Mouse (Mus musculus): Measurements from ENCODE around the gene Uck1. TPM values are rescaled to one million over a fixed set of nuclear protein-coding genes. Genes with fewer than 3 reads are reported as not detected.

Gene Uck1
- total and polyA plus RNA-seq, 3 experiments: 60.6 to 73.7 TPM; not detected in 1

DNA sequence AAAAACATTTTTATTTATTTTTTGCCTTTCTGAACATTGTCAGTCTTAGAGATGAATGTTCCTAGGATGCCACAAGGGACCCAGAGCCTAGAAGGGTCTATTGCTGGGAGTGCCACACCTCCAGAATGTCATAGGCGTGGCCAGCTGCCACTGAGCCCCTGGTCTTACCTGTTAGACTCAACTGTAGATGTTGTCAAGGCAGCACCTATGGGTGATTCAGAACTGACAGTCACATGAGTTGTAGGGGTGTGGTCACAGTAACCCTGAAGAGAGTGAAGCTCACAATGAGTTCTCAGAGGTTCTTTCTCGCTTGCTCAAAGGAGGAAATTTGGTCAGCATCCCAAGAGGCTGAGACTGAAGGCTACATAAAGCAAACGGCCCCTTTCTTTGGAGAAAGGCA is 35.3 kb upstream of the Uck1 start:
- Histone ChIP-seq H3K4me3 (ENCODE audit: control insufficient read depth in 1 of 2, insufficient read depth in 1 of 2, low read depth in 2 of 2, low read length in 2 of 2) (no peak overlapping the region), H3K27me3 (ENCODE audit: control insufficient read depth in 1 of 2, insufficient read depth in 2 of 2, low read length in 2 of 2) (no peaks in the 10 kb centered on the region), H3K27ac (ENCODE audit: control insufficient read depth, low read depth, low read length) (no peak overlapping the region), H3K36me3 (ENCODE audit: control insufficient read depth in 1 of 2, insufficient read depth in 2 of 2, low read length in 2 of 2) (peaks cover 0 to 6% of the 10 kb centered on the region in 2 experiments; a peak in 2 of 4 replicates), H3K4me1 (ENCODE audit: control insufficient read depth in 1 of 2, insufficient read depth in 2 of 2, low read length in 2 of 2) (peaks cover 0 to 4% of the 10 kb centered on the region in 2 experiments; a peak in 1 of 4 replicates), H3K79me2 (ENCODE audit: control insufficient read depth, insufficient read depth, low read length, poor library complexity) (peaks cover 3% of the 10 kb centered on the region), H3K9me3 (replicated peaks; ENCODE audit: insufficient read depth, low read length) (no peaks in the 10 kb centered on the region), H3K9ac (ENCODE audit: control insufficient read depth, low read depth, low read length, poor library complexity, severe bottlenecking) (no peak overlapping the region)
- TF ChIP-seq SMC3 (IDR thresholded peaks at IDR 0.05; ENCODE audit: low read depth, low read length): no peak
- TF ChIP-seq MYC (IDR thresholded peaks at IDR 0.05; ENCODE audit: low read depth, low read length): no peak
- TF ChIP-seq TBP (IDR thresholded peaks at IDR 0.05; ENCODE audit: low read depth, low read length): no peak
- no peak for TF ChIP-seq ZNF384 (IDR thresholded peaks at IDR 0.05; ENCODE audit: low read depth, low read length)
- TF ChIP-seq TCF12 (IDR thresholded peaks at IDR 0.05; ENCODE audit: low read depth, low read length): no peak
- no peak for TF ChIP-seq KAT2A (conservative IDR thresholded peaks at IDR 0.05; ENCODE audit: low read depth, low read length)
- TF ChIP-seq SIN3A (IDR thresholded peaks at IDR 0.05; ENCODE audit: low read length): no peak
- no peak for TF ChIP-seq EP300 (IDR thresholded peaks at IDR 0.05; ENCODE audit: low read depth in 1 of 2, low read length in 2 of 2)
- TF ChIP-seq TAL1 (IDR thresholded peaks at IDR 0.05; ENCODE audit: low read length): no peak
- no peak for TF ChIP-seq ZMIZ1 (IDR thresholded peaks at IDR 0.05; ENCODE audit: low read depth, low read length)
- TF ChIP-seq ZKSCAN1 (IDR thresholded peaks at IDR 0.05; ENCODE audit: low read depth, low read length): no peak
- no peak for TF ChIP-seq POLR2A (IDR thresholded peaks at IDR 0.05; ENCODE audit: control insufficient read depth in 1 of 2, insufficient read depth in 1 of 2, low read depth in 1 of 2, low read length in 2 of 2, poor library complexity in 1 of 2)
- TF ChIP-seq JUND (IDR thresholded peaks at IDR 0.05; ENCODE audit: low read depth, low read length): no peak
- no peak for TF ChIP-seq ZC3H11A (IDR thresholded peaks at IDR 0.05; ENCODE audit: low read depth, low read length)
- TF ChIP-seq ELF1 (IDR thresholded peaks at IDR 0.05; ENCODE audit: low read depth, low read length): no peak
- TF ChIP-seq USF2 (IDR thresholded peaks at IDR 0.05; ENCODE audit: borderline replicate concordance in 1 of 2, insufficient read depth in 1 of 2, low read depth in 1 of 2, low read length in 2 of 2): no peak
- TF ChIP-seq MAFK (IDR thresholded peaks at IDR 0.05; ENCODE audit: borderline replicate concordance, low read depth, low read length): no peak
- TF ChIP-seq GATA1 (IDR thresholded peaks at IDR 0.05; ENCODE audit: low read depth, low read length): no peak
- DNase-seq (ENCODE audit: low read depth, low spot score): no peak

DNA sequence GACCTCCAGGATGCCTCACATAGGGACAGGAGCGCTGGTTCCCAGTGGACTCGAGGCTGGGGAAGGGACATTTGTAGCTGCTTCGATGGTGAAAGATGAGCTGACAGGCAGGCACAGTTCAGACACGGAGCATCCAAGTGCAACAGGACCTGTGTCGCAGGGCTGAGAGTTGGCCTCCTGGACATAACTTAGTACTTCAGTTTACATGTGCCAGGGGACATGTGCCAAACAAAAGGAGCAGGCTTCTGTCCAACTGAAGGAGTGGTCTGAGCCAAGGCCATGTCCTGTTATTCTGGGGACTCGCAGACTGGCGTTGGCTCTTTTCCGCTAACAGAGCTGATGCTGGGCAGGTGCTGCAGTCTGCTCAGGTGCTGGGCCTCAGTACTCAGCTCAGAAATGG is 34.4 kb upstream of the Uck1 start:
- Histone ChIP-seq H3K36me3 (ENCODE audit: control insufficient read depth in 1 of 2, insufficient read depth in 2 of 2, low read length in 2 of 2) (peaks cover 0 to 7% of the 10 kb centered on the region in 2 experiments; a peak in 3 of 4 replicates), H3K9ac (ENCODE audit: control insufficient read depth, low read depth, low read length, poor library complexity, severe bottlenecking) (no peak overlapping the region), H3K27ac (ENCODE audit: control insufficient read depth, low read depth, low read length) (no peak overlapping the region), H3K9me3 (replicated peaks; ENCODE audit: insufficient read depth, low read length) (no peaks in the 10 kb centered on the region), H3K27me3 (ENCODE audit: control insufficient read depth in 1 of 2, insufficient read depth in 2 of 2, low read length in 2 of 2) (no peaks in the 10 kb centered on the region), H3K4me3 (ENCODE audit: control insufficient read depth in 1 of 2, insufficient read depth in 1 of 2, low read depth in 2 of 2, low read length in 2 of 2) (no peak overlapping the region), H3K79me2 (ENCODE audit: control insufficient read depth, insufficient read depth, low read length, poor library complexity) (peaks cover 7% of the 10 kb centered on the region), H3K4me1 (ENCODE audit: control insufficient read depth in 1 of 2, insufficient read depth in 2 of 2, low read length in 2 of 2) (peaks cover 0 to 6% of the 10 kb centered on the region in 2 experiments; a peak in 2 of 4 replicates)
- TF ChIP-seq USF2 (IDR thresholded peaks at IDR 0.05; ENCODE audit: borderline replicate concordance in 1 of 2, insufficient read depth in 1 of 2, low read depth in 1 of 2, low read length in 2 of 2) (no peak), USF1 (IDR thresholded peaks at IDR 0.05; ENCODE audit: low read depth, low read length) (no peak), CHD2 (IDR thresholded peaks at IDR 0.05; ENCODE audit: low read length) (no peak), JUND (IDR thresholded peaks at IDR 0.05; ENCODE audit: low read depth, low read length) (no peak), MYC (IDR thresholded peaks at IDR 0.05; ENCODE audit: low read depth, low read length) (no peak), TCF12 (IDR thresholded peaks at IDR 0.05; ENCODE audit: low read depth, low read length) (no peak), POLR2AphosphoS2 (IDR thresholded peaks at IDR 0.05; ENCODE audit: low read length) (no peak), MEF2A (IDR thresholded peaks at IDR 0.05; ENCODE audit: extremely low read depth, insufficient replicate concordance, low read depth, low read length, poor library complexity, severe bottlenecking) (no peak), RAD21 (IDR thresholded peaks at IDR 0.05; ENCODE audit: low read depth, low read length) (no peak), ETS1 (IDR thresholded peaks at IDR 0.05; ENCODE audit: low read depth, low read length) (no peak), GATA1 (IDR thresholded peaks at IDR 0.05; ENCODE audit: low read depth, low read length) (no peak)
- DNase-seq (ENCODE audit: low read depth, low spot score): no peak
